Mouse (Mus musculus): ENCODE data around the gene 4833423E24Rik.

Gene 4833423E24Rik

DNA sequence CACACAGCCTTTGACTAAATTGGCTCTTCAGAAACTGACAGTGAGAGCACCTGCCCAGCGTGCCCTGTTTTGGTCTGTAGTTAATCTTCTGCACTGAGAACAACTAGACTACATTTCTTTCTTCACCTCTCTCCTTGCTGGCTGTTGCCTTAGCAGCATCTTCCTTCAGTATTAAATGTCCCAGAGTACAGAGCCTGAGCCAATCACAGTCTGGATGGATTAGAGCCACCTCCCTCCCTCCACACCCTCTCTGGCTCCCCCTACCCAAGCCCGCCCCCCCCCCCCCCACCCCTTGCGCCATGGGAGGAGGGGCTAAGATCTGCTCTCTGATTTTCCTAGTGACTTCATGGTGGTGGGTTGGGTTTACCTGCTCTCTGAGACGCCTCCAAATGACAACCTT, at the start of gene 4833423E24Rik:
Gene 4833423E24Rik, minus strand, starts transcription at position 146 of the 400 bp plus-strand sequence.
- DNase-seq (ENCODE audit: low spot score) = no peak

DNA sequence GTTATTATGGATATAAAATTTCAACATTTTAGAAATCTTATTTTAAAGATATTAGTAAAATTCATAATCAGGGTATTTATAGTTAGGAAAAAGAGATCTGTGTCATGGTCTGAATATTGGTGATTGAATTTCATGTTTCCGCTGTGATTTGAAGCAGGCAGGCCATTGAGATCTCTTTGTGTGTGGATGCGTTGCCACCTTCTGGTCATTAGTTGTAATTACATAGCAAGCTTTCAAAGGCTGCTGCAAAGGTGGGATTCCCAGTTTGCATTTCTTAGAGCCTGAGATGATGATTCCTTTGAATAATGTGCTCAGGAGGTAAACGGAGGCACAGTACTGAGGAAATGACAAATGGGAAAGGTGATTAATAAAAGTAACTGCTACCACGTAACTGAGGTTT, 42.4 kb upstream of the 4833423E24Rik start:
- DNase-seq (ENCODE audit: low spot score) = peak; percentile 71

DNA sequence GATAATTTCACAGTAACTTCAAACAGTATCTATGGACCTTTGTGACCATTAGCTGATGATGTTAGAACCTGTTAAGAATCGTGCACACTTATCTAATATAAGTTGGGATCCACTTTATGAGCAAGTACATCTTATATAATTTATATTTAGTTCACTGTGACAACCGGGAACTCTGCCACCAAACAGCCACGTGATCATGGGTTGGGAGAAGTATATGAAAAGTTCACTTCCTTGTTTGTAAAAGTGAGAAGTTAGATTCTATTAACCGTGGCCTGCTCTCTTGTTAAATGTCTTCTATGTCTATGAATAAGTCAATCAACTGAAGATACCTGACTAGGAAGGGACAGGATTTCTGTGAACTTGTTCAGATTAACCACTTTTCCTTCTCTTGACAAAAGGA, 41.4 kb upstream of the 4833423E24Rik start:
- no peak for DNase-seq (ENCODE audit: low spot score)

DNA sequence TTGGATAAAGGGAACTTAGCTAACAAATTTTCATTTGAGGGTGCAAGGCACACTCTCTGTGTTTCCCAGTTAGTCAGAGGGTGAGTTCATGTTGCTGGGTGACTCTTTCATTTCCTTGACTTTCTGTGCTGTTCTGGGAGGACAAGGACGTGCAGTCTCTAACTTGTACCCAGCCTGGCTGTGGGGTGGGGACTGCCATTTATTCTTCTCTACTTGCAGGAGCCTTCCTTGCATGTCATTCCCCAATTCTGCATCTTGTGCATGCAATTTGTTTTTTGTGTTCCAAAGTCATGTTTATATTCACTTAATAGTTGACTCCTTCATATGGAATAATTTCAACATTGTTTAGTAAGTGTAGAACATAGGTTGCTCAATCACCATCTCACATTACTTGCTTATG, 36.0 kb upstream of the 4833423E24Rik start:
- no peak for DNase-seq (ENCODE audit: low spot score)

DNA sequence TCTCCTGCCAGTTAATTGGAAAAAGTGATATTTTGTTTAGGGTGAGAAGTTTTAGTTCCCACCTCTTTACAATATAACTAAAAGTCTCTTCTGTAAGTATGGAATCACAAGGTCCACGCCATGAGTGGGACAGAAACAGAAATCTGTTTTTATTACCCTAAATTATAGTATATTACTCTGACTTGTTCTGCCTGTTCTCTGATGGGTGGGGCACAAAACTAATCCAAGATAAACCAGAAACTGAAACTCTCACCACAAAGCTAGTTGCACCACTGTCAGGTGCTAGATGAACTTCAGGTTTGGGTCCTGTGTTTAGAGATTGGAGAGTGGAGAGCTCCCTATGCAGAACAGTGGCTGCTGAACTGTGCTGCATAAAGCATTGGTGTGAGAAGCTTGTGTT, 15.1 kb upstream of the 4833423E24Rik start:
- DNase-seq (ENCODE audit: low spot score) = no peak

DNA sequence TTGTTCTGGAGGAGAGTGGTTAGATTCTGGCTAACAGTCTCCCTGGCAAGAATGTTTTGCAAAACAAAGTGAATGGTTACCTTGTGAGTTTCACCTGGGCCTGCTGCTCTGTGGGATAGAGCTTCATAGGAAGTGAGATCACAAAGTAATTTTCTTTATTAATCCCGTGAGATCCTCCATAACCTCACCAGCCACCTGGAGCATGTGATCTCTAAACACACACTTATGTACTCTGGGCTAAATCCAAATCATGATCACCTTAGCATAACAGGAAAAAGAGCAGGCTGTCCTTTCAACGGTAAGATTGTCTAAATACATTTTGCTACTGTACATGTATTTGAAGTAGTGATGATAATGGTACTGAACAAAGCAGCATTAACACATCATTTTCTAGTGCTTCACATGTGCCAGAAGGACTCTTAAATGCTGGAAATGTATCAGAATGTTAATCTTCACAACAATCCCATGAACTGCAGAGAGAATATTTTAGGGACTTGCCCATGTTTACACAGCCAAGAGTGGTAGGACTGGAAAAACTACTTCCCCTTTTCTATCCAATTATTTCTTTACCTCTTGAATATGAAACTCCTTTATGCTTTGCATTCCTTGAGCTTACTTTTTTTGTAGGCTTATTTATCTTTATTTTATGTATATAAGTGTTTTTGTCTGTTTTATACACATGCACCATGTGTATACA, 13.4 kb upstream of the 4833423E24Rik start:
- DNase-seq (ENCODE audit: low spot score) = no peak

DNA sequence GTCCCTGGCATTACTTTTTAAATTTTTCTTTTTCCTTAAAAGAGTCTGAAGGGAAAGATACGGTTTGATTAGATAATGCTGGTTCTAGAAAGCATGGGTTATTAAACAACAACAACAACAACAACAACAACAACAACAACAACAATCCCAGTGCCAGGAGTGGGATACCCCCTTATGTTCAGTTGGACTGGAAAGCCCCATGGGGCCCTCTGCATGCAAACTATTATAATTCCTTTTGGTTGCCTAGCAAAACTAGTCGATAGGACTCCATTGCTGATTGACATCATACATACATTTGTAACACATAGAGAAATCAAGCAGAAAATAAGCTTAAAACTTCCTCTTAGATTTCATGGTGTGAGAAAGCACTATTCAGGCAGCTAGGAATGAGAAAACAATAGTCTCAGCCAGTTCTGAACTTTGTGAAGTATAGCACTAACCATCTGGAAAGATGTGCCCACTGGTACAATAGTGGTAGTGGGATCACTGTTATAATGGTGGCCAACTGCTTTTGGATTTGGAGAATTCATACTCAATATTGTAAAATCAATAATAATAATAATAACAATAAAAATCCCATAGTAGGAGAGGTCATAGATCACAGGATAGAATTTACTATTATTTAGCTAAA, 4.2 kb upstream of the 4833423E24Rik start:
- DNase-seq (ENCODE audit: low spot score) = no peak

DNA sequence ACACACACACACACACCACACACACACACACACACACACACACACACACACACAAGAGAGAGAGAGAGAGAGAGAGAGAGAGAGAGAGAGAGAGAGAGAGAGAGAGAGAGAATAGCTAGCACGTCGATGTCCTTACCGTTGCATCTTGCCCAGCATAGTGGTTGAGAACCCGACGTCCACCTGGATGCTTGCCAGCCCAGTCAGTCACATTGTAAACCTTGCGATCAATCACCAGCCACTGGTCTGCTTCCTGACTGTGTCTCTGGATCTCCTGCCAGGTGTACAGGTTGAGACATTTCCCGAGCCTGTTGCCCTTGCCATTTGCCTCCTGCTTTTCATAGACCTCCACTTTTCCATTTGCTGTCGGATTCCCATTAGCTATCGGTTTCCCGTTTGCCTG, 532 bp downstream of the 4833423E24Rik start:
- no peak for DNase-seq (ENCODE audit: low spot score)

DNA sequence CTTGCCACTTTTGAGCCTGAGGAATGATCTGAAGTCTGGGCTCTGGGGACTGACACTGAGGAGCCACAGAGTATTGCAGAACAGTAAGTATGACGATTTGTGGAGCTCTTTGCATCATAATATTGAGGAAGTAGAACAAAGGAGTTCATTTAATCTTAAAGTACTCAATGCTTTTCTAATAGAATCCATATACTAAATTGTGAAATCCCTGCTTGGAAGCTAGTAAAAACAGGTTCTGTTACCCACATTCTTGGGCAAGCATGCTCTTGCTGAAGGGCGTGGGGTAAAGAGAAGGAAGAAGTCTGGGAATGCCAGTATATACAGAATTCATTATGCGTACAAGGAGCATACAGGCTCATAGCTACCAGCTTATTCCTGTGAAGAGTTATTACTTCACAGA, 8.4 kb downstream of the 4833423E24Rik start:
- no peak for DNase-seq (ENCODE audit: low spot score)

DNA sequence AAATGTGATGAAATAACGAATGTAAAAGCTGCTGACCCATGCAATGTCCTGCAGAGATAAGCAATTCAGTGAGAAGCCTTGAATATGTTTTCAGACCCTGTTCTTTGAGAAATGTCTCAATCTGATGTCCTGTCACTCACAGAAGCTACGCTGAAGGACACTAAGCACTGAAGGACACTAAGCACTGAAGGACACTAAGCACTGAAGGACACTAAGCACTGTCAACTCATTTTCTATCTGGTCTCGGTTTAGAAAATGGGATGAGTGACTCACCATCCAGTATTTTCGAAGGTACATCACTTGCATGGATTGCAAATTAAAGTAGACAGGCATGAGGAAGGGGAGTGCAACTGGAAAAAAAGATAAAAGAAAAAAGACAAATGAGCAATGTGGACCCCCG, 28.4 kb downstream of the 4833423E24Rik start:
- no peak for DNase-seq (ENCODE audit: low spot score)

DNA sequence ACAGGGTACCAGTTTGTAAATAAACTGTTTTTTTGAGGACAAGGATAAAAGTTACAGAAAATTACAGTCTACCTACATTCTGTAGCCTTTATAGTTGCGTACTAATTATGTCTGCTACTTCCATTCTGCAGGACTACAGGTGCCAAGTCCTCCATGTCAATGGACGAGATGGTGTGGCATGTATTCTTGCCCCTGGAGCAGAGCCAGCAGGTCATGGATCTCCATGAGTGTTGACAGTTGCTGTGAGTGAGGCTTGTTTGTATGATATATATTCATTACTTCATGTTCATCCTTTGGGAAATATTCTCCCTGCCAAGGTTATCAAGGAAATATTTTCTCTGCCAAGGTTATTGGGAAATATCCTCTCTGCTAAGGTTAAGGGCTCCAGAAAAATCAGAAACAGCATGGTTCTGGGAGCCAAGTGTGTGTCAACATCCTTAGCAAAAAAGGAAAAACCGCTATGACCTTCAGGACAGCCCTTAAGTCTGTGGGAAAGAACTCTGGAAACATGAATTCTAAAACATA, 52.0 kb downstream of the 4833423E24Rik start:
- no peak for DNase-seq (ENCODE audit: low spot score)

DNA sequence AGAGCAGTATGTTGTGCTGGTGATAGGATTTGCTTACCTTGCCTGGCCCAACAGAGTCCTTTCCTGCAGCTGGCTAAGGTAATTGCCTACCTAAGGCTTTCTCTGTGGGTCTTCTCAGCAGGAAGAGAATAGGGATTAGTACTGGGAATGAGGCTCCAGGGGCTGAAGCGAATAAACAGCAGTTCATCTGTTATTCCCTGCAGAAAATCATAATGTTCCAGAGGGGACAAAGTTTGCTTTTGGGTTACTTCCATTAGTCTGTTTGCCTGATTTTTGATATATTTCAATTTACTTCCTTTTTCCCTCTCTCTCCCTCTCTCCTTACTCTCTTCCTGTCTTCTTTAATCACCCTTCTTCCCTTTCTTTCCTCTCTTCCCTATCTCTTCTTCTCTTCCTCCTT, 75.3 kb downstream of the 4833423E24Rik start, which contains the start of gene Olfr995:
Gene Olfr995, minus strand, starts transcription at position 101 of the 400 bp plus-strand sequence.
- DNase-seq (ENCODE audit: low spot score) = no peak

DNA sequence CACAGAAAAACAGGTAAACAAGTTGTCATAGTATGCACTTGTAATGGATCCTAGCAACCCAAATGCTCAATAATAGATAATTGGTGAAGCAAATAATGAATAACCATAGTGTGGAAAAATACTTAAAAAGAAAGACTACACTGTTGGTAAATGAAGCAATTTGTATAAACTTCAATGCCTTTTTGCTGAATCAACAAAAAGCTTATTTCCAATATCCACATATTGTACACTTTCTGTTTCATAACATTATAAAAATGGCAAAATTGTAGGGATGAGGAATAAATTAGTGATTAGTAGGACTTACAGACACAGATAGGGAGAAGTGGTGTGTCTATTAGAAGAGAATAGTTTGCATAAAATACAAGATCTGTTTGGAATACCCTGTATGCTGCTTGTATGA, 76.3 kb downstream of the 4833423E24Rik start:
- no peak for DNase-seq (ENCODE audit: low spot score)

DNA sequence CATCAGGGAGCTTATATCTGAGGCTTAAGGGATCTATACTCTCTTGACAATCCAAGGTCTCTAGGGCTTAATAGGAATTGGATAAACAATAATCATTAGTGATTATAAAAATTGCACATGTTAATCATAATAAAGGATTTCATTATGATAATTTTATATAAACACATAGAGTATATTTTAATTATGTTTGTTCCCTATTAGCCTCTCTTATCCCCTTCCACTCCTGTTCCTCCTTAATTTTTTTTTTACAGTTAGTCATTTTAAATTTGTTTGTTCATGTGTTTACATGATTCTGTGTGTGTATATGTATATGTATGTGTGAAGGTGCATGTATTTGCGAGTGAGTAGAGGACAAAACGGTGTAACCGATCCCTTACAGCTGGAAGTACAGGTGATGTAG, 82.5 kb downstream of the 4833423E24Rik start, which contains the start of gene Olfr994:
Gene Olfr994, minus strand, starts transcription at position 101 of the 400 bp plus-strand sequence.
- DNase-seq (ENCODE audit: low spot score) = no peak

All from adipocyte (in vitro differentiated cells).